Mouse (Mus musculus): ENCODE data around the gene Tlr11.

Tlr11 gene

DNA sequence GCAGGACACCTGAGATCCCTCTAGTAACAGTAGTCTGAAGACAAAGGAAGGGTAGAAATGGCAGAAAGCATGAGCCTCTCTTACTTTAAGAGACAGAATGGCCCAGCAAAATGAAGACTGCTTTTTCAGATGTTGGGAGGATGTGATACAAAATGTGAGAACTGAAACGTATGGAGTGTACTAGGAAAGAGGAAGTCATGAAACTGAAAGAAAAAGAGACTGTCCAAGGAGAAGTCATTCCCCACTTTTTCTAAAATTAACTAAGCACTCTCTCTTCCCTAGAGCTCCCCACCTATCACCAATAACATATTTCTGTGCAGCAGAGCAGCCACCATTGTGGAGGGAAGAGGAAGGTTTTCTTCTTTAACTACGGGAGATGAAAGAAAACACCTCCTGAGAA is at the start of gene Tlr11:
Gene Tlr11, plus strand, starts transcription at position 322 of the 400 bp plus-strand sequence.
- DNase-seq (ENCODE audit: low spot score in 2 of 2) = no peak

DNA sequence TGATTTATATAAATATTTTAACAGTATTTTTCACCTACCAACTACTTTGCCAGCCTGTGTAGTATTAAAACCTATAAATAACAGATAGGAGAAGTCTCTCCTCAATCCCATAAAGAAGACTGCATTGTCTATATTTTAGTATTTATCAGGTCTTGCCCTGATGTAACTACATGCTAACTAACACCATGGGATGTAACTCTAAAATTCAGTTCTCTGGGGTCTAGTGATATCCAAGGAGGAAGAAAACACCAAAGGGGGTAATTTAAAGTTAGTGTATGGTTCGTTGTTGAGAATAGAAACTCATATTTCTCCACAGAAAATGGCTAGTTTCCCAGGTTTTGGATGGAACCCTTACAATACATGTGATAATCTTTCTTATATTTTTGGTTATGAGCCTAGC is 31.1 kb upstream of the Tlr11 start, which contains the start of gene Olfr734:
Gene Olfr734, minus strand, starts transcription at position 101 of the 400 bp plus-strand sequence.
- DNase-seq (ENCODE audit: low spot score in 2 of 2) = no peak

DNA sequence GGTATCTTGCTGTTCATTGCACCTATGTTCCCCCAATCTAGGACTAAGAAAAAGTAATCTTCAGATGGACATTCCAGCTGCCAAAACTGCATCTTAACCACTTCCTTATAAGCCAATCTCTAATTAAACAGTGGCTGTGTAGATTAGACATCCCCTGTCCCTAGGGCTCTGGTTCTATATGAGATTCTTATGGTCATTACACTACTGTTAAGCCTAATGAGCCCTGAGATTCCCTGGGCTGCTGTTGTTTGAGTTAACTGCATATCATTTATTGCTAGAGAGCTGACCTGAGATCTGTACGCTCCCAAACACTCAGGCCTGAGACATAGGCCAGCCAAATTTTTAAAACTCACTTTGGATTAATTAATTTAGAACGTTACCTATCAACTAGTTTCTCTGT is 8.9 kb upstream of the Tlr11 start, which contains the start of gene Olfr735:
Gene Olfr735, minus strand, starts transcription at position 77 of the 400 bp plus-strand sequence.
- DNase-seq (ENCODE audit: low spot score in 2 of 2) = no peak

DNA sequence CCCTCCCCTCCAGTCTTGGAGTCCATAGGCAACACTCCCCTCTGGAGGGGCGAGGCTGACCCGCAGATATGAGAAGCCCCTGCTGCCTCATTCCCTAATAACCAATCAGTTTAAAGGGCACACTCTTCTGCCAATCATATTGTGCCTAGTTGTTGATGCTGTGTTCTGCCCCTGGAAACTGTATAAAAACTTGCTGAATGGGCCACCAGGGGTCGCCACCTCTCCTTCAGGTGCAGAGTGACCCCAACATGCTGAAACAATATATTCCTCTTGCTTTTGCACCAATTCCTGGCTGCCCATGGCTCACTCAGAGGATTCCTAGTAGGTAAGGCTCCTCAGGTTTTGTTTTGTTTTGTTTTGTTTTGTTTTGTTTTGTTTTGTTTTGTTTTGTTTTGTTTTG is 5.3 kb upstream of the Tlr11 start:
- DNase-seq (ENCODE audit: low spot score in 2 of 2) = no peak

DNA sequence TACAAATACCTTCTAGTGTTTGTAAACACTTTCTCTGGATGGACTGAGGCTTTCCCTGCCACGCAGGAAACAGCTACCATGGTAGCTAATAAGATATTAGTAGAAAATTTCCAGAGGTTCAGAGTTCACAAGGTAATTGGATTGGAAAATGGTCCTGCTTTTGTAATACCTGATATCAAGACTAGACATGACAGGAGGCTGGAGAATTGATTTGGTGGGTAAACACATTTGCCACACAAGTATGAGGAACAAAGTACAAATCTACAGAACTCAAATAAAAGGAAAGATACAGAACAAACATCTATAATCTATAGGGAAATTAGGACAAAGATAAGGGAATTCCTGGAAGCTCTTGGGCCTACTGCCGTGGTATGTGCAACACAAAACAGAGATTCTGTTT is 989 bp upstream of the Tlr11 start:
- DNase-seq (ENCODE audit: low spot score in 2 of 2) = no peak

DNA sequence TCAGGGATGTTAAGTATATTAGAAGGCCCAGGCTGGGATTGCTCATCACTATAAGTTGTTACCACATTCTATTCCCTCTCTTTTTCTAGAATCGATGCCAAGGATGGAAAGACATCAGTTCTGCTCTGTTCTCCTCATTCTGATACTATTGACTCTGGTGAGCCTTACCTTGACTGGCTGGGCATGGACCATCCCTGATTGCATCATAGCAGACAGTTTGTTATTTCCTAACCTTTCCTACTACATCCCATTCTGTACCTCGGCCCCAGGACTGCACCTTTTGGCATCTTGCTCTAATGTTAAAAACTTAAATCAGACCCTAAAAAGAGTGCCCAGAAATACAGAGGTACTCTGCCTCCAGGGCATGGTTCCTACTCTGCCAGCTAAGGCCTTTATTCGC is 2.8 kb downstream of the Tlr11 start:
- no peak for DNase-seq (ENCODE audit: low spot score in 2 of 2)

DNA sequence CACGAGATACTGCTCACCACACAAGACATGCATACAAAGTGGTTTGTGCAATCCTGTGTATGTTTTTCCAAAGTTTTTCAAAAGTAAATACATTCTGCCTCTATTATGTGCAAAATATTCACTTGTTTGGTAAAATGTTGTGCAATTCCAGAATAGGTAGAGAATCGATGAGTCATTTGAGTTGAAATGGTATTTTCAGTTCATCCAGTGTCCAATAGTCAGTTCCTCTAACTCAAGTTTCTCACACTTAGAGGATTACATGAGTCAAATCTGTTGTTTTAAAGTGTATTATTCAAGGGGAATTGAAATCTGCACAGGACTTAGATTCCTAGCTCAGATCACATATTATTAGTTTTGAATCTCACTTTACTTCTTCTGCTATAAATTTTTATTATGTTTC is 5.8 kb downstream of the Tlr11 start:
- no peak for DNase-seq (ENCODE audit: low spot score in 2 of 2)

DNA sequence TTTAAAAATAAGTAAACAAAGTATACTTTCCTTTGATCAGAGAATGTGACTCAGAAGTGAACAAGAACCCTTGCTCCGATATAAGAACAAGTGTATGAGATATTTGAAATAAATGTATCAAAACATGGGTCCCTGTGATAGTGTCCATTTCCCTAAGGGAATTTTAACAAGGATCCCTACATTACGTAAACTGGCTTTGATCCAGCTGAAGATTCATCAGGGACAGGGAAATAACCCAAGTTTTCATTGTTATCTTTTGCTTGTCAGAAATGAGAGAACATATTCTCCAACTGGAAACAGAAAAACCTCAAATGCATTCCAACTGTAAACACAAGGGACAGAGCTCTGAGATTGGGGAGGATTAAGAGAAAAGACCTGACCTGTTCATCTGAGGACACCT is 23.1 kb downstream of the Tlr11 start, which contains the start of gene Olfr736:
Gene Olfr736, plus strand, starts transcription at position 301 of the 400 bp plus-strand sequence.
- DNase-seq (ENCODE audit: low spot score in 2 of 2) = no peak

DNA sequence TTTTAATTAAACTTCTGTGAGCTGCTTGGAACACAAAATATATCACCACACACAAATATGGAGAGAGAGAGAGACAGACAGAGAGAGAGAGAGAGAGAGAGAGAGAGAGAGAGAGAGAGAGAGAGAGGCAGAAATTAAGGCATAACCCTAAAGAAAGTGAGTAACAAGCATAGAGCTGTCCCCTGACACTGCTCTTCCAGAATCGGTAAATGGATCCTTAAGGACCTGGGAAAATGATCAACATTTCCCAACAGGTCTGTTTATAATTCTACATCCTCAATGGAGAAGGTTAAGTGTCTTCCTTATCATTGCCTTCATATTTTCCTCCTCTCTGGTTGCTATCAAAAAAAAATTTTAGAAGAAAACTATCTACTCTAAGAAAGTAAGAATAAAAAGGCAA is 49.6 kb downstream of the Tlr11 start, which contains the start of gene Olfr738:
Gene Olfr738, plus strand, starts transcription at position 301 of the 400 bp plus-strand sequence.
- DNase-seq (ENCODE audit: low spot score in 2 of 2) = no peak

All from urinary bladder, postnatal 4 days (tissue).